Mouse (Mus musculus): ENCODE results near the gene Tspan14. TPM values are rescaled to one million over a fixed set of nuclear protein-coding genes. Genes with fewer than 3 reads are reported as not detected.

The Tspan14 gene
- polyA plus RNA-seq, 1 experiment from 2014 or later = 72.3 TPM

DNA sequence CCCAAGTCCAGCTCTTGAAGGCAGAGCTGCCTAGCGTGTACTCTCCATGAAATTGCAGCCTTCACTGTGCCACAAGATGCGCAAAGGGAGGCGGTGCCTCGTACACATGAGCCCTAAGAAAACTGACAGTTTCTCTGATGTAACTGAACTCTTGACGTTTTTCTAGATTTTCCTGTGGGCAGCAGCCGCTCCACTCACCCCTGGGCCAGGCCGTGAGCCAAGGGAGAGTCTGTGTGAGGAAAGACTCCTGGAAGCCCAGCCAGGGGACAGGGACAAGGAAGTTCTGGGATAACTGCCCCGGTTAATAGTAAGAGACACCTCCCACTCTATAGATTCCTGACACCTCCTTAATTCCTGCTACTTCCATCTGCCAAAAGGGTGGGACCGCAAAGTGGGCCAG lies 57.8 kb downstream of the Tspan14 start:
- Histone ChIP-seq H3K4me2 (no peak overlapping the region), H3K9ac (no peak overlapping the region), H3K27me3 (replicated peaks) (no peaks in the 10 kb centered on the region), H3K27ac (no peak overlapping the region), H3K4me1 (no peaks in the 10 kb centered on the region), H3K4me3 (replicated peaks) (no peak overlapping the region), H3K36me3 (peaks cover 45% of the 10 kb centered on the region; the same call in 1 of the 2 replicates), H3K9me3 (no peaks in the 10 kb centered on the region)
- WGBS = 90% methylated on average over 9 of the region's 9 CpGs
- ATAC-seq (ENCODE audit: insufficient read depth, low FRiP score, low read depth) = no peak

DNA sequence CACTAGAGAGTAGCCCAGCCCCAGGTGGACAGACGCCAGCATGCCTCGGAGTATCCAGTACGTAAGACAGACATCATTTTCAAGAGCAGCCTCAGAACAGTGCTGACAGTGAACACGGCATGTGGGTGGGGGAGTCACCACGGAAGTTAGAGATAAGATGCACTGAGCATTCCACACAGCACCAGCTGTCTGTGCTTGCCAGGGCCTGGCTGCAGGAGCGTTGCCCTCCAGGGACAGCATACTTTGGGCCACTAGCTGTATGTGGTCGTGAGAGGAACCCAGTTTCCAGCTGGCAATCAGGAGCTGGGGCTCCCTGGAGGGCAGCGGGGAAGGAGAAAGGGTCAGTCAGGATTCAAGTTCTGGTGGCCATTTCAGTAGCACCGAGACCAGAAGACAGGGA lies 59.8 kb downstream of the Tspan14 start:
- no peaks in the 10 kb centered on the region for H3K9me3 ChIP-seq
- H3K27ac ChIP-seq = no peak overlapping the region
- no peaks in the 10 kb centered on the region for H3K27me3 ChIP-seq (replicated peaks)
- H3K4me1 ChIP-seq = no peaks in the 10 kb centered on the region; the same call in 1 of the 2 replicates
- WGBS = 73% methylated on average over 9 of the region's 9 CpGs
- H3K4me2 ChIP-seq = no peak overlapping the region
- no peak overlapping the region for H3K4me3 ChIP-seq (replicated peaks)
- H3K9ac ChIP-seq = no peak overlapping the region
- H3K36me3 ChIP-seq = peaks cover 37% of the 10 kb centered on the region; the same call in 1 of the 2 replicates
- ATAC-seq (ENCODE audit: insufficient read depth, low FRiP score, low read depth) = no peak

- H3K27me3 ChIP-seq (replicated peaks) = no peaks in the 10 kb centered on the region
- 89% methylated on average over 8 of the region's 8 CpGs for WGBS
- no peaks in the 10 kb centered on the region; the same call in 1 of the 2 replicates for H3K4me1 ChIP-seq
- H3K9ac ChIP-seq = no peak overlapping the region
- peaks cover 33% of the 10 kb centered on the region; the same call in 1 of the 2 replicates for H3K36me3 ChIP-seq
- no peak overlapping the region for H3K4me3 ChIP-seq (replicated peaks)
- no peaks in the 10 kb centered on the region for H3K9me3 ChIP-seq
- no peak overlapping the region for H3K27ac ChIP-seq
- H3K4me2 ChIP-seq = no peak overlapping the region
- ATAC-seq (ENCODE audit: insufficient read depth, low FRiP score, low read depth) = no peak
Observed at GRCm38 (mm10) chr14:40905813-40906212, 60.8 kb downstream of the Tspan14 start.

- Histone ChIP-seq H3K4me2 (no peak overlapping the region), H3K9ac (no peak overlapping the region)
Observed at GRCm38 (mm10) chr14:40902307-40903055, 64.1 kb downstream of the Tspan14 start.

DNA sequence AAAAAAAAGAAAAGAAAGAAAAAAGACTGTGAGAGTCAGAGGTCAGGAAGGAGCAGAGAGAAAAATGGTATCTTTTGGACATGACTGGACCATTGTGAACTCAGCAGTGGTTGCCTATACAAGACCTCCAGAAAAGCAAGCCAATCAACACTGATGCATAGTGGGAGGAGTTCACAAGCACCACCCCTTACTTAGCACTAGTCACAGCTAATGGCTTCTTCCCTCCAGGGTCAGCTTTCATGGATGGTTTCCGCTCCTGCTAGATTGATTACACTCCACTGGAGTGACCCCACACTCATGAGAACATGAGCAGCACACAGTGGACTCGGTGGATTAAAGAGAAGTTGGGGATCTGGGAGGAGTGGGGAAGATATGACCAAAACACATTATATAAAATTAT lies 66.3 kb downstream of the Tspan14 start:
- H3K9me3 ChIP-seq = no peaks in the 10 kb centered on the region
- H3K4me1 ChIP-seq = no peaks in the 10 kb centered on the region; the same call in 1 of the 2 replicates
- H3K4me3 ChIP-seq (replicated peaks) = no peak overlapping the region
- 48% methylated on average over 2 of the region's 2 CpGs for WGBS
- H3K27ac ChIP-seq = no peak overlapping the region
- H3K27me3 ChIP-seq (replicated peaks) = no peaks in the 10 kb centered on the region
- 0 out of 2 replicates have a peak, but pooled peaks cover under 1% of the 10 kb centered on the region for H3K36me3 ChIP-seq
- H3K4me2 ChIP-seq = no peak overlapping the region
- no peak for ATAC-seq (ENCODE audit: insufficient read depth, low FRiP score, low read depth)
- no peak overlapping the region for H3K9ac ChIP-seq

More at GRCm38 (mm10) chr14:40902307-40903055, 64.1 kb downstream of the Tspan14 start:
- peaks cover 12% of the 10 kb centered on the region; the same call in 1 of the 2 replicates for H3K36me3 ChIP-seq
- WGBS = 58% methylated on average over 12 of the region's 12 CpGs
- H3K4me1 ChIP-seq = no peaks in the 10 kb centered on the region; the same call in 1 of the 2 replicates
- peak overlapping the region; percentile 73 for H3K27ac ChIP-seq
- no peak overlapping the region for H3K4me3 ChIP-seq (replicated peaks)
- H3K9me3 ChIP-seq = no peaks in the 10 kb centered on the region
- no peaks in the 10 kb centered on the region for H3K27me3 ChIP-seq (replicated peaks)
- ATAC-seq (ENCODE audit: insufficient read depth, low FRiP score, low read depth) = peak; percentile 48; the same call in 1 of the 2 replicates

- Histone ChIP-seq H3K4me3 (replicated peaks) (no peak overlapping the region), H3K27ac (no peak overlapping the region), H3K4me2 (no peak overlapping the region), H3K9ac (no peak overlapping the region), H3K27me3 (replicated peaks) (no peaks in the 10 kb centered on the region), H3K4me1 (peaks cover 5% of the 10 kb centered on the region), H3K9me3 (no peaks in the 10 kb centered on the region), H3K36me3 (no peaks in the 10 kb centered on the region)
- no peak; the same call in 1 of the 2 replicates for ATAC-seq (ENCODE audit: insufficient read depth, low FRiP score, low read depth)
- 68% methylated on average over 3 of the region's 3 CpGs for WGBS
Observed at GRCm38 (mm10) chr14:40897916-40898315, 68.7 kb downstream of the Tspan14 start.

GRCm38 (mm10) chr14:40895681-40896080 lies 70.9 kb downstream of the Tspan14 start:
- no peak overlapping the region for H3K9ac ChIP-seq
- H3K4me3 ChIP-seq (replicated peaks) = no peak overlapping the region
- ATAC-seq (ENCODE audit: insufficient read depth, low FRiP score, low read depth) = no peak
- H3K27me3 ChIP-seq (replicated peaks) = no peaks in the 10 kb centered on the region
- WGBS = 68% methylated on average over 8 of the region's 8 CpGs
- H3K27ac ChIP-seq = no peak overlapping the region
- no peaks in the 10 kb centered on the region for H3K9me3 ChIP-seq
- H3K4me1 ChIP-seq = peaks cover 5% of the 10 kb centered on the region; the same call in 1 of the 2 replicates
- no peaks in the 10 kb centered on the region for H3K36me3 ChIP-seq
- H3K4me2 ChIP-seq = no peak overlapping the region

- no peaks in the 10 kb centered on the region for H3K27me3 ChIP-seq (replicated peaks)
- H3K9ac ChIP-seq = no peak overlapping the region
- H3K36me3 ChIP-seq = no peaks in the 10 kb centered on the region
- no peak overlapping the region; the same call in 1 of the 2 replicates for H3K4me3 ChIP-seq (replicated peaks)
- H3K4me2 ChIP-seq = peak overlapping the region; percentile 58
- no peaks in the 10 kb centered on the region for H3K9me3 ChIP-seq
- WGBS = 9% methylated on average over 23 of the region's 23 CpGs
- H3K27ac ChIP-seq = no peak overlapping the region
- H3K4me1 ChIP-seq = peaks cover 5% of the 10 kb centered on the region; the same call in 1 of the 2 replicates
- peak; percentile 72 for ATAC-seq (ENCODE audit: insufficient read depth, low FRiP score, low read depth)
Observed at GRCm38 (mm10) chr14:40894576-40895247, 71.9 kb downstream of the Tspan14 start.

GRCm38 (mm10) chr14:40893884-40894283 lies 72.7 kb downstream of the Tspan14 start:
- Histone ChIP-seq H3K27ac (no peak overlapping the region), H3K9ac (no peak overlapping the region), H3K9me3 (no peaks in the 10 kb centered on the region), H3K4me3 (replicated peaks) (no peak overlapping the region), H3K27me3 (replicated peaks) (no peaks in the 10 kb centered on the region), H3K4me1 (peaks cover 5% of the 10 kb centered on the region; the same call in 1 of the 2 replicates), H3K36me3 (no peaks in the 10 kb centered on the region), H3K4me2 (no peak overlapping the region)
- no peak for ATAC-seq (ENCODE audit: insufficient read depth, low FRiP score, low read depth)
- 60% methylated on average over 8 of the region's 8 CpGs for WGBS

DNA sequence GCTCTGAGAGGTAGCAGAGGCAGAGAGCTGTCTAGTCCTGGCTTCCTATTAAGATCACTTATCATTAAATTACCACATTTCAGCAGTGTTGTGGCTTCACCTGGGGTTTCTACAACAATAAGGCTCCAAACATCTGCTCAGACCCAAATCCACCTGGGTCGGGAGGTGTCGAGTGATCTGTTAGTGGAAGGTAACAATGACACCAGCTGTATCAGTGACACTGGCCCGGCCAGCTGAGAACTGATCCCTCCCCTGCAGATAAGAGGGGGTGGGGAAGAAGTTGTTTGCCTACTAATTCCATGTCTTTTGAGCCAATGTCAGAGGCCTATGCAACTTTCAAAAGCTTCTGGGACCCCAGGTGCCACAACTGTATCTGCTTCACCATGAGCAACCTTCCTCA lies 73.4 kb downstream of the Tspan14 start, which contains the start of gene Sh2d4b:
Sh2d4b (minus strand) TSS at position 71 of the 400 bp plus-strand sequence.
- ATAC-seq (ENCODE audit: insufficient read depth, low FRiP score, low read depth) = no peak
- Histone ChIP-seq H3K4me2 (no peak within 1 kb of the TSS), H3K4me1 (peaks cover 5% of the 10 kb centered on the region; the same call in 1 of the 2 replicates), H3K27me3 (replicated peaks) (no peaks in the 10 kb centered on the region), H3K36me3 (no peaks in the 10 kb centered on the region), H3K4me3 (replicated peaks) (no peak within 1 kb of the TSS), H3K9me3 (no peaks in the 10 kb centered on the region), H3K9ac (no peak within 1 kb of the TSS), H3K27ac (no peak within 1 kb of the TSS)
- 54% methylated on average over 3 of the region's 3 CpGs for WGBS

DNA sequence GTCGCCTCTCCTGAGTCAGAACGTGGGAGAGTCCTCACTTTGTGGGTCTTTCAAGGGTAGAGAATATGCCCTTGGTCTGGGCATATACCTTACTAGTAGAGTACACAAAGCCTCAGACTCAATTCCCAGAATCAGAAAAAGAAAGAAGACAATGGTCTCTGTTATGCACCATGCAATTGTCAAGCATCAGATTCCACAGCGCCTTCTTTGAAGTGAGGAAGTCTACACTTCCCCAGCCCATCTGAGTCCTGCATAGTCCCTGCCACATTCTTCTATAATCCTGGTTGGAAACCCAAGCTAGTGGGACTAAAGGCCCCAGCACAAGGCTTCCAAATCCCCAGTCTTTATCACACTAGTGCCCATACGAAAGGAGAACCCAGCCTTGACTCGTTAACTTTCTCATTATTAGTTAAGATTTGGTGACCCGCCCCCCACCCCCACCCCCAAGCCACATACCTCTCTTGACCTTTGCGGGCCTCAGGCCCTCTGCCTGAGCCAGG lies 74.2 kb downstream of the Tspan14 start:
- no peaks in the 10 kb centered on the region for H3K27me3 ChIP-seq (replicated peaks)
- H3K9ac ChIP-seq = no peak overlapping the region
- H3K4me1 ChIP-seq = peaks cover 5% of the 10 kb centered on the region; the same call in 1 of the 2 replicates
- ATAC-seq (ENCODE audit: insufficient read depth, low FRiP score, low read depth) = no peak
- H3K27ac ChIP-seq = no peak overlapping the region
- 88% methylated on average over 7 of the region's 7 CpGs for WGBS
- H3K36me3 ChIP-seq = no peaks in the 10 kb centered on the region
- H3K9me3 ChIP-seq = no peaks in the 10 kb centered on the region
- no peak overlapping the region for H3K4me2 ChIP-seq
- H3K4me3 ChIP-seq (replicated peaks) = no peak overlapping the region

GRCm38 (mm10) chr14:40891506-40891905 lies 75.1 kb downstream of the Tspan14 start:
- Histone ChIP-seq H3K9me3 (no peaks in the 10 kb centered on the region), H3K27ac (no peak overlapping the region), H3K4me2 (no peak overlapping the region), H3K9ac (no peak overlapping the region), H3K27me3 (replicated peaks) (no peaks in the 10 kb centered on the region), H3K36me3 (no peaks in the 10 kb centered on the region), H3K4me3 (replicated peaks) (no peak overlapping the region), H3K4me1 (peaks cover 5% of the 10 kb centered on the region; the same call in 1 of the 2 replicates)
- WGBS = 86% methylated on average over 4 of the region's 4 CpGs
- ATAC-seq (ENCODE audit: insufficient read depth, low FRiP score, low read depth) = no peak

All from stomach, embryonic 15.5 days (tissue).